Mouse (Mus musculus): ENCODE results near the gene Col25a1. TPM values are rescaled to one million over a fixed set of nuclear protein-coding genes. Genes with fewer than 3 reads are reported as not detected.

Gene Col25a1
- polyA plus RNA-seq, 1 experiment: 2.8 TPM

DNA sequence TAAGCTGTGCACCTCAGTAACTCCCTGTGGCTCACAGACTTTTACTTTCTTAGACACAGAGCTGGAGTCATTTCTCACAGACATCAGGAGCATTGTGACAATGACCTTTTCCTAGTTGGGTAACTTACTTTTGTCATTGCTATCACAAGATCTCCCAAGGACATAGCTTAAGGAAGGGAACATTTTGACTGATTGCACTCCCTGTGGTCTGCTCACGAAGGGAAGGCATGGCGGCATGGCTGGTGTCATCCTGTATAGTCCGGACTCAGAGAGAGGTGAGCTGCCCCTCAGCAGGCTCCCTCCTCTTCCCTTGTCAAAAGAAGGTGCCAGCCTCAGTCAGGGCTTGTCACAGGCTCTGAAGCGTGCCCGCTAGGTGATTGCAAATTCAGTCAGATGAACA lies 160.6 kb downstream of the Col25a1 start:
- Histone ChIP-seq H3K4me3 (no peak overlapping the region), H3K27me3 (ENCODE audit: control insufficient read depth, insufficient read depth, insufficient read length) (no peaks in the 10 kb centered on the region), H3K79me2 (ENCODE audit: control insufficient read depth, insufficient read depth) (no peaks in the 10 kb centered on the region), H3ac (ENCODE audit: control insufficient read depth, insufficient read length) (no peak overlapping the region), H3K36me3 (ENCODE audit: control insufficient read depth, insufficient read depth) (no peaks in the 10 kb centered on the region), H3K4me2 (ENCODE audit: low read depth) (no peak overlapping the region)
- TF ChIP-seq MYOG (IDR thresholded peaks at IDR 0.05; ENCODE audit: control insufficient read depth in 1 of 3, insufficient read depth in 1 of 3, insufficient read length in 2 of 3, low read depth in 2 of 3): no peak
- TF ChIP-seq USF1 (IDR thresholded peaks at IDR 0.05; ENCODE audit: low read depth): no peak
- TF ChIP-seq MAX (IDR thresholded peaks at IDR 0.05; ENCODE audit: low read depth): no peak
- no peak for TF ChIP-seq REST (IDR thresholded peaks at IDR 0.05; ENCODE audit: insufficient read depth, insufficient read length)
- TF ChIP-seq E2F4 (IDR thresholded peaks at IDR 0.05; ENCODE audit: insufficient read depth): no peak
- TF ChIP-seq SRF (IDR thresholded peaks at IDR 0.05; ENCODE audit: control insufficient read depth, insufficient read length, low read depth): no peak
- TF ChIP-seq TCF12 (IDR thresholded peaks at IDR 0.05; ENCODE audit: insufficient read depth, poor library complexity, severe bottlenecking): no peak

DNA sequence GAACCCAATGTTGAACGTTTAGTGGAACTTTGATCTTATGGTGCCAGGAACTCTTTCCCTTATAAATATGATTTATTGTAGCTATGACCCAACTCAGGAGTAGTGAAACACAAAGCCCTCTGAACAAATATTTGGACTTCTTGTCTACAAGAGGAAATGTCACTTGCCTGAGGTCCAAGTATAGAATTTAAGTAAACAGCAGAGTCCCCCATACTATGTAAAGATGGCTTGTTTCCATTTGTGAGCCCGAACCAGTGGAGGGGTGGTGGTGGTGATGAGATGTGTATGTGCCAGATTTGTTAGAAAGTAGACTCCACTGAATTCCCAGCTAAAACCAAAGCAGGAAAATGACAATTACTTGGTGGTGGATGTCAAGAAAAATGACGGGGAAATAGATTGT lies 169.2 kb downstream of the Col25a1 start:
- Histone ChIP-seq H3K36me3 (ENCODE audit: control insufficient read depth, insufficient read depth) (no peaks in the 10 kb centered on the region), H3K4me2 (ENCODE audit: low read depth) (no peak overlapping the region), H3K27me3 (ENCODE audit: control insufficient read depth, insufficient read depth, insufficient read length) (no peaks in the 10 kb centered on the region), H3ac (ENCODE audit: control insufficient read depth, insufficient read length) (no peak overlapping the region), H3K4me3 (no peak overlapping the region), H3K79me2 (ENCODE audit: control insufficient read depth, insufficient read depth) (no peaks in the 10 kb centered on the region)
- TF ChIP-seq MYOG (IDR thresholded peaks at IDR 0.05; ENCODE audit: control insufficient read depth in 1 of 3, insufficient read depth in 1 of 3, insufficient read length in 2 of 3, low read depth in 2 of 3) (no peak), E2F4 (IDR thresholded peaks at IDR 0.05; ENCODE audit: insufficient read depth) (no peak), MYOD1 (IDR thresholded peaks at IDR 0.05; ENCODE audit: control insufficient read depth in 1 of 3, insufficient read length in 2 of 3, low read depth in 2 of 3) (no peak), USF1 (IDR thresholded peaks at IDR 0.05; ENCODE audit: low read depth) (no peak), REST (IDR thresholded peaks at IDR 0.05; ENCODE audit: insufficient read depth, insufficient read length) (no peak), TCF12 (IDR thresholded peaks at IDR 0.05; ENCODE audit: insufficient read depth, poor library complexity, severe bottlenecking) (no peak), POLR2A (IDR thresholded peaks at IDR 0.05; ENCODE audit: insufficient read length, low read depth) (no peak), CEBPB (IDR thresholded peaks at IDR 0.05; ENCODE audit: insufficient read depth, poor library complexity, severe bottlenecking) (no peak), MAX (IDR thresholded peaks at IDR 0.05; ENCODE audit: low read depth) (no peak), SRF (IDR thresholded peaks at IDR 0.05; ENCODE audit: control insufficient read depth, insufficient read length, low read depth) (no peak), TCF3 (IDR thresholded peaks at IDR 0.05; ENCODE audit: insufficient read length, low read depth) (no peak), POLR2AphosphoS2 (IDR thresholded peaks at IDR 0.05; ENCODE audit: insufficient read length, low read depth) (no peak)

DNA sequence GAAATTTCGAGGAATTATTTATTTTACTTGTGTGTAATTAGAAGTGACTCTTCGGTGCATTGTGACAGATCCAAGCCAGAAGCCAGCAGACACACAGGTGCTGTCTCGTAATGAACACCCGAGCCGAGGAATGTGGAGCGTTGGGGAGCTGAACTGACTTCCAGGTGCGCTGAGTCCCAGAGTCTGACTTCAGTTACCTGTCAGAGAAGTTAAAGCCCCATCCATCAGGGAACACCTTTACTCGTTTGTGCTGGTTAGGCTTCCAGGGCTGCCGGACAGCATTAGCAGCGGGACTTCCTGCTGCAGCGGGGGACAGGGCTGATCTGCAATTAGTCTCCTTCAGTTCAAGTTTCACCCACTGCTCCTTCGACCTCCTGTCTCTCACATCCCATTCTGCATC lies 172.3 kb downstream of the Col25a1 start:
- H3ac ChIP-seq (ENCODE audit: control insufficient read depth, insufficient read length): no peak overlapping the region
- H3K79me2 ChIP-seq (ENCODE audit: control insufficient read depth, insufficient read depth): no peaks in the 10 kb centered on the region
- no peak overlapping the region for H3K4me3 ChIP-seq
- no peak for TF ChIP-seq POLR2AphosphoS2 (IDR thresholded peaks at IDR 0.05; ENCODE audit: insufficient read length, low read depth)
- no peaks in the 10 kb centered on the region for H3K36me3 ChIP-seq (ENCODE audit: control insufficient read depth, insufficient read depth)
- no peak overlapping the region for H3K4me2 ChIP-seq (ENCODE audit: low read depth)
- H3K27me3 ChIP-seq (ENCODE audit: control insufficient read depth, insufficient read depth, insufficient read length): no peaks in the 10 kb centered on the region

DNA sequence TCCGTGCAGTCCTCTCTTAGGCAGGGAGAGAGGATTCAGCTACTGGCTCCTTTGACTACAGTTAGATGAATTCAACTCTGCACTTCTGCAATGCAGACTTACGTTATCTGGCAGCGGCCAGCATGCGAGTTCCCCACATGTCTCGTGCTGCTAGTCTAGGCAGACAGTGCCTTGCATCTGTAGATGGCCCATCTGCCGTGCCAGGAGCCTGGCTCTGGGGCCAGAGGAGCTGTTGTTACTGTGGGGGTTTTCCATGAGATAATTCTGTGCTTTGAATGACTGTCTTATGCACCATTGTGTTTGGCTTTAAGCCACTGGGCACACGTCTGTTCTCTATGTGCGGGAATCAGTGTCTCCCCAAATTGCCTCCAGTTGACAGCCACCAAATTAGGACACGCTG lies 173.5 kb downstream of the Col25a1 start:
- no peaks in the 10 kb centered on the region for H3K27me3 ChIP-seq (ENCODE audit: control insufficient read depth, insufficient read depth, insufficient read length)
- no peak for TF ChIP-seq POLR2A (IDR thresholded peaks at IDR 0.05; ENCODE audit: insufficient read length, low read depth)
- no peak for TF ChIP-seq MYOD1 (IDR thresholded peaks at IDR 0.05; ENCODE audit: control insufficient read depth in 1 of 3, insufficient read length in 2 of 3, low read depth in 2 of 3)
- TF ChIP-seq POLR2AphosphoS2 (IDR thresholded peaks at IDR 0.05; ENCODE audit: insufficient read length, low read depth): no peak
- no peak overlapping the region for H3K4me3 ChIP-seq
- no peak overlapping the region for H3K4me2 ChIP-seq (ENCODE audit: low read depth)
- H3K36me3 ChIP-seq (ENCODE audit: control insufficient read depth, insufficient read depth): no peaks in the 10 kb centered on the region
- no peaks in the 10 kb centered on the region for H3K79me2 ChIP-seq (ENCODE audit: control insufficient read depth, insufficient read depth)
- H3ac ChIP-seq (ENCODE audit: control insufficient read depth, insufficient read length): no peak overlapping the region

DNA sequence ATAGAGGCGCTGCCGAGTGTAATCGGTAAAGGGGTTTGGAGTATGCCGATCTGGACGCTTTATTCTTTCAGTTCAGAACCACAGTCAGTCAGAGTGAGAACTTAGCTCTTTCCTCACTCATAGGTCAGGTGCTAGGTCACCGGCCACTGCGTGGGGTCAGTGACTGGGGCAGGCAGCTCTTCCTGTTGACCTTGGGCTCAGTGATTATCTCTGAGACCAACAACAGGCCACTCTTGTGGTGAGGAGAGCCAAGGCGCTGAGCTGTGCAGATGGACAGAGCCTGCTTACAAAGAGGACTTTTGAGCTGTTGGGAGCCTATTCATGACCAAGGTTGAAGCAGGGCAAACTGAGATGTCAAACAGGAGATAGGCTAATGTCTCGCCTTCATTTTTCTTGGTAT lies 174.4 kb downstream of the Col25a1 start:
- TF ChIP-seq TCF12 (IDR thresholded peaks at IDR 0.05; ENCODE audit: insufficient read depth, poor library complexity, severe bottlenecking): no peak
- TF ChIP-seq POLR2A (IDR thresholded peaks at IDR 0.05; ENCODE audit: insufficient read length, low read depth): no peak
- no peak for TF ChIP-seq MYOG (IDR thresholded peaks at IDR 0.05; ENCODE audit: control insufficient read depth in 1 of 3, insufficient read depth in 1 of 3, insufficient read length in 2 of 3, low read depth in 2 of 3)
- no peak for TF ChIP-seq POLR2AphosphoS2 (IDR thresholded peaks at IDR 0.05; ENCODE audit: insufficient read length, low read depth)
- TF ChIP-seq E2F4 (IDR thresholded peaks at IDR 0.05; ENCODE audit: insufficient read depth): no peak
- no peaks in the 10 kb centered on the region for H3K79me2 ChIP-seq (ENCODE audit: control insufficient read depth, insufficient read depth)
- no peak overlapping the region for H3K4me2 ChIP-seq (ENCODE audit: low read depth)
- H3ac ChIP-seq (ENCODE audit: control insufficient read depth, insufficient read length): no peak overlapping the region
- no peak overlapping the region for H3K4me3 ChIP-seq
- no peaks in the 10 kb centered on the region for H3K36me3 ChIP-seq (ENCODE audit: control insufficient read depth, insufficient read depth)
- H3K27me3 ChIP-seq (ENCODE audit: control insufficient read depth, insufficient read depth, insufficient read length): no peaks in the 10 kb centered on the region

DNA sequence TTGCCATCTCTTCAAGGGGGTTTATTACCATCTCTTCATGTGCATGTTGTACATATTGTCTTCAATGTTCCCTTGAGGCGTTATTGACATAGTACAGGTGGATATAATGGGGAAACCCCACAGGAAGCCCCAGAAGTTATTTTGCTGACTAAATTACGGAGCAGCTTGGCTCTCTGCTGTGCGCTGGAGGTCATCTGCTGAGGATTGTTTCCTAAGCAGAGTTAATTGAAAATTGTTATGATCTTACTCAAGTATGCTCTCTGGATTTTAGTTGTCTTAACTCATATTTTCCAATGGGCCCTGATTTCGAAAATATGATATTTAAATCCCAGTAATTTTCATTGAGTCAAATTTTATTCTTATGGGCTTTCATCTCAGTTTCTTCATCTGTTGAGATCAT lies 178.0 kb downstream of the Col25a1 start:
- H3K4me3 ChIP-seq: no peak overlapping the region
- H3K4me2 ChIP-seq (ENCODE audit: low read depth): no peak overlapping the region
- H3K36me3 ChIP-seq (ENCODE audit: control insufficient read depth, insufficient read depth): no peaks in the 10 kb centered on the region
- TF ChIP-seq E2F4 (IDR thresholded peaks at IDR 0.05; ENCODE audit: insufficient read depth) (no peak), REST (IDR thresholded peaks at IDR 0.05; ENCODE audit: insufficient read depth, insufficient read length) (no peak), TCF12 (IDR thresholded peaks at IDR 0.05; ENCODE audit: insufficient read depth, poor library complexity, severe bottlenecking) (no peak), TCF3 (IDR thresholded peaks at IDR 0.05; ENCODE audit: insufficient read length, low read depth) (no peak), USF1 (IDR thresholded peaks at IDR 0.05; ENCODE audit: low read depth) (no peak), CEBPB (IDR thresholded peaks at IDR 0.05; ENCODE audit: insufficient read depth, poor library complexity, severe bottlenecking) (no peak), MYOG (IDR thresholded peaks at IDR 0.05; ENCODE audit: control insufficient read depth in 1 of 3, insufficient read depth in 1 of 3, insufficient read length in 2 of 3, low read depth in 2 of 3) (no peak)
- H3K79me2 ChIP-seq (ENCODE audit: control insufficient read depth, insufficient read depth): no peaks in the 10 kb centered on the region
- H3ac ChIP-seq (ENCODE audit: control insufficient read depth, insufficient read length): no peak overlapping the region
- H3K27me3 ChIP-seq (ENCODE audit: control insufficient read depth, insufficient read depth, insufficient read length): no peaks in the 10 kb centered on the region
